Mouse (Mus musculus) bone marrow, adult 2 months (tissue): ENCODE data around the gene Prr5l.

Experiments
- CTCF ChIP-seq: fragments of 200-500 bp; IDR thresholded peaks from 2 replicates; pipeline ENCODE4 v1.5.1; 2011; ENCODE audit warnings: low read length, control low read depth; ENCODE audit not compliant: control insufficient read depth, insufficient read depth
- POLR2A ChIP-seq: fragments of 200-500 bp; IDR thresholded peaks from 2 replicates; pipeline ENCODE4 v1.6.1; 2011; ENCODE audit warnings: low read depth, mild to moderate bottlenecking, control low read depth, low read length, borderline replicate concordance; ENCODE audit not compliant: control insufficient read depth

GRCm38 (mm10) chr2:101711608-101712007 lies 171.2 kb downstream of the Prr5l start:
- TF ChIP-seq CTCF (no peak), POLR2A (no peak)
